Mouse (Mus musculus) embryo, embryonic 11.5 days (tissue): ENCODE measurements at regions not wholly inside any gene's neighbourhood (a gene's known extent, or its start where the extent isn't known, plus 50 kb on each side); places are given as distances from the start of the nearest gene placed in this dataset.

ENCODE experiments used
- DNase-seq: peaks from one replicate; pipeline ENCODE4 v3.0.0-alpha.2; 2012; ENCODE audit warnings: low read depth, low spot score

- no peak for DNase-seq
These were observed 254.8 kb downstream of the Ajap1 start for GRCm38 (mm10) chr4:153227680-153228420.

GRCm38 (mm10) chr4:153224618-153225177 lies 257.9 kb downstream of the Ajap1 start:
- no peak for DNase-seq

- DNase-seq: no peak
These were observed 259.6 kb downstream of the Ajap1 start for GRCm38 (mm10) chr4:153223019-153223418.

GRCm38 (mm10) chr4:153220485-153220884 lies 262.1 kb downstream of the Ajap1 start:
- DNase-seq: no peak

- DNase-seq: no peak
These were observed 262.5 kb downstream of the Ajap1 start for GRCm38 (mm10) chr4:153220074-153220473.

DNA sequence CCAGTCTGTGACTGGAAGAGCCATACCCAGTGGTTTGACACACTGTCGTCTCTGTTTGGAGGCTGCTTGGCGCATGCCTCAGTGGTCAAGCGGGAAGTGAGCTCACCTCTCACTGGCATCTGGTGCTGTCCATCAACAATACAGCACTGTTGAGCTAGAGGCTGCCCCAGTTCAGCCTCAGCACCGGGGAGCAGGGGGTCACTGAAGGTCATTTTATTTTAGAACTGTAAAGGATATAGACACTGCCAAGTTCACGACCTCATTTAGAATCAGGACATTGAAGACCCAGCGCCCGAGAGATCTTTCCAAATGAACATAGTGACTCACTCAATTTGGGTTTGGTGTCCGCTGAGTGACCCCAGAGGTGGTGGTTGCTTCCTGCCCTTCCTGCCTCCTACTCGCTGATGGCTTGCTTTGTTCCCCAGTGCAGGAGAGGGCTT lies 265.1 kb downstream of the Ajap1 start:
- DNase-seq: no peak

DNA sequence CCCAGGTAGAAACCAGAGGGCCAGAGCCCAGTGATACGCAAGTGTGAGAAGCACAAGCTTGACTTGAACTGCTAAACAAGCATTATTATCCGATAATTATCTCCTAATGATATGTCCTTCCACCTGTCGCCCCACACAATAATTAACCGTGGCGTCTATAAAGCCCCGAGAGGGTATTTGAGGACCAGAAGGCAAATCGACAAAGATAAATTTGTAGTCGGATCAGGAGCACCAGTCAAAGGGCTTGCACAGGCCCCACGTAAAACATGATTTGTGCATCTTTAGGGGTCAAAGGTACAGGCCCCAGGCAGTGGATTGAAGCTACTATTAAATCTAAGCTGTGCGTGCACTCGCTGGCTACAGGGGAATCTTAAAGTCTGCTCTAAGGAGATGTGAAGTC lies 270.5 kb downstream of the Ajap1 start:
- no peak for DNase-seq

DNA sequence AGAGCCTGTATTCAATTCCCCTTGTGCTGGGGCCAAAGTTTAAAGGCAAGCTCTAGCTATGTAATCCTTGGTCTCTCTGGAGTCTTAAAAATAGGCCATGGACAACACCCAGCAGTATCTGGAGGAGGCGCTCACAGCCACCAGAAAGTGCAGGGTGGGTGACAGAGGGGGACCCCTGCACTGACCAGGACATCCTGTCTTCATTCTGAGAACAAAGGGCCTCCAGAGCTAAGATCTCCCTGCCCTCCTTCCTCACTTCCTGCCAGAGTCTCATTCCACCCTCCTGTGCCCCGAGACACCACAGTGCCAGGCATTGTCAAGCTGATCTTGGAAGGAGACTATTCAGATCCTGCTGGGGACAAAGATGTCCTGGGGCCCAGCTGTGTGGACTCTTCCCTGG lies 273.8 kb downstream of the Ajap1 start:
- DNase-seq: no peak

DNA sequence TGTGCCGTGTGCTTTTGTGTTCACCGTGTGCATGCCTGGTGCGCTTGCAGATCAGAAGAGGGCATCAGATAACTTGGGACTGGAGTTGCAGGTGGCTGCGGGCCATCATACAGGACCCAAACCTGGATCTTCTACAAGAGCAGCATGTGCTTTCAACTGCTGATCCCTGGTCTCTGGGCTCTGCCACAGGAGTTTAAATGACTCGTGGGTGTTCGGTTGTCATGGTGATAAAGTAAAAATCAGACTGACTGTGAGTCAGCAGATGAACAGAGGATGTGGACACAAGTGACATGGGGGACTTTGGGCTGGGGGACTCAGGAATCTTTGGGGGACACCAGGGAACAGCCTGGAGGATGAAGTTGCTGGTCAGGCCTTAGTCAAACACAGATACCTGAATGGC lies 274.4 kb downstream of the Ajap1 start:
- DNase-seq: no peak

- no peak for DNase-seq
These were observed 275.0 kb downstream of the Ajap1 start for GRCm38 (mm10) chr4:153207578-153208102.

- no peak for DNase-seq
These were observed 275.7 kb downstream of the Ajap1 start for GRCm38 (mm10) chr4:153206789-153207457.

- DNase-seq: no peak
These were observed 277.8 kb downstream of the Ajap1 start for GRCm38 (mm10) chr4:153204764-153205163.

DNA sequence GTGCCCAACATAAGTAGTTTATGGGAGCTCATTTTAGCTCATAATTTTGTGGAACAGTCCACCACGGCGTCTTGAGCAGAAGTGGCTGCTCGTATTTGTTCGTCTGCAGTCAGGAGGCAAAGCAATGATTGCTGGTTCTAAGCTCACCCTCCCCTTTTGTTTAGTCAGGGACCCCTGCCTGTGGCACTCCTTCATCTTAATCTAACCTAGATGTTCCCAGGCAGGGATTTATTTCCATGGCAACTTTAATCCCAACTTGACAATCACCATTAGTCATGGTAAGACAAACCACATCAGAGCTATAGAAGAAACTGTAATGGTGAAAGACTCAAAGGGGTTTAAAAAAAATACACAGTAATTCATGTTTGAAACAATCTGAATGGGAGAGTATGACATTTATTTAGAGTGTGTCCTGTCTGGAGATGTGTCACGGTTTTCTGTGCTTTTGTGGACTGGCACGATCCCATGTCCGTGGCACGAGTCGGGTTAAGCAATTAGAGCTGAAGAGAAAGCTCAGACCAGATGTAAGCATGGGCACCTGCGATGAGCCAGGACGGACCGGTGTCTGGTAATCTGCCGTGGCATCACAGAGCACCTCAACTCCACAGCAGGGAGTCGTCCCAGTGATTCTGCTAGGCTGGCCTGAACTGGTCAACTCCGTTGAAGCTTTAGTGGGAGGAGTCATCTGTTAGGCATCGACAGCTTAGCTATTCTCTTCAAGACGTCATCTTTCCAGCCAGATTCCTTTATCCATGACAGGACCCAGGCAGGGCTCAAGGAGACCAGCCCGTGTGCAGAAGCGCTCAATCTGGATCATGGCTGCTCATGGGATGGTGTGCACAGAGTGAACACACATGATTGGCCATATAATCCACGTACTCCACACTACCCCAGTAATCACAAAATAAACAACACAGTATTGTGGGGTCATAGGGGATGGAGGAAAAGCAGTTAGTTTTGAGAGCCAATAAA lies 281.5 kb downstream of the Ajap1 start:
- DNase-seq: no peak

- peak; percentile 78 for DNase-seq
These were observed 293.1 kb downstream of the Ajap1 start for GRCm38 (mm10) chr4:153189485-153189884.

DNA sequence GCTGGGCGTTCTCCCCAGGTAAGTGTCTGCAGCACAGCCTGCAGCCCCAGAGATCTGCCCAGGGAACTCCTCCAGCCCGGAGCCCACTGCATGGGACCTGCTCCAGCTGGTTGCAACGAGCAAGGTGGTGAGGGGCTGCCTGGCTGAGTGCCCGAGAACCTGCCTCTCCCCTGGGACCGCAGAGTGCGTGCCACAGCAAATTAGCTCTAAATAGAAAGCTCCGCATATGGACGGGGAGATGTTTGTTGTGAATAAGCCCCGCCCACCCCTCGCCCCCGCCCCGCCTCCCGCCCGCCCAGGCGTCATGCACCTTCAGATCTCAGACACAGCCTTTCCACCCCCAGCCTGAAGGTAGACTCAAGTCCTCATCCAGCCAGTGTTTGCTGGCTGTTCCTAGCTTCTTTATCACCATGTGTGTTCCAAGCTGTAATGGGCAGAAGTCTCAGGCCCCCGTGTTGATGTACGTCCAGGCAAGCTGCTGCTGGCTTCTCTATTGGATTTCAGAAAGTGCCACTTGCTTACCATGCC lies 294.0 kb downstream of the Ajap1 start:
- no peak for DNase-seq

GRCm38 (mm10) chr4:153187959-153188503 lies 294.6 kb downstream of the Ajap1 start:
- DNase-seq: no peak

DNA sequence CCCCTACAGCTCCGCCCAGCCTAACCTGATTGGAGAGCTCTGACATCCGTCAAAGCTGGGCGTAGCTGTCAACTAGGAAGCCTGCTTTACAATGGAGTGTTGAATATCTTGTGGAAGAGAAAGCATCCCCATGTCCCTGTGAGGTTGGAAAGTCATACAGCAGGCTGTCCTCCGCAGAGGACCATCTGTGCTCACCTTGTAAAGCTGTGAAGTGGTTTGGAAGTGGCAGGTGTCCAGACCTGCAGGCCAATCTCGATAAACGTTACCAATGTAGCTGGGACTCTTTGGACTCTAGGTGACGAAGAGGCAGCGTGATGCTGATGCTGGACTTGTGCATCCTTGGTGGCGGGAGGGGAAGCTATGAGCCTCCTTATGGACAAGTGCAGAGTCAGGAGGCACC lies 305.1 kb downstream of the Ajap1 start:
- no peak for DNase-seq

GRCm38 (mm10) chr4:153175660-153176059 lies 307.0 kb downstream of the Ajap1 start:
- peak; percentile 71 for DNase-seq

DNA sequence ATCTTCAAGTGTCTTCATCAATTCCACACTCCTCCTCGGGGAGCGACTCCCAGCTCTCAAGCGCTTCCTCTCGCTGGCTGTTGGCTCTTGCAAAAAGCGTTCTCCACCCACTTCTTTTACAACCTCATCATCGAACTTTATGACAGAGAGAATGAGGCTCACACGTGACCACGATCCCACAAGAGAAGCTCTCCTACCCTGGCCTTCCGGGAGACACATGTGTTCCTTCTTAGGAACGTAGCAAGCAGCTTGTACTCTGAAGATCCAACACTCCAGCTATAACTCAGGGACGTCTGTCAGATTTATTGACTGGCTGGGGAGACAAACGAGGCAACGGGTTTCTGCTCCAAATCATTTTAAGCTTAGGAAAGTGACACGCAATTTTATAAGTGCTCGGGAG lies 307.5 kb downstream of the Ajap1 start:
- DNase-seq: no peak

- no peak for DNase-seq
These were observed 312.6 kb downstream of the Ajap1 start for GRCm38 (mm10) chr4:153169991-153170390.

- DNase-seq: no peak
These were observed 317.8 kb downstream of the Ajap1 start for GRCm38 (mm10) chr4:153164810-153165209.
